Mouse (Mus musculus) E14TG2a.4 (cell line): ENCODE results near the gene Ypel1.
A peak's percentile ranks its signal among the peaks of the same experiment; 100 is the strongest.

ENCODE experiments used
- H3K27me3 ChIP-seq: 2 replicates; pipeline ENCODE4 v1.6.1; 2014; ENCODE audit warnings: low read length, control low read depth; ENCODE audit not compliant: insufficient read depth
- H3K36me3 ChIP-seq: 2 replicates; pipeline ENCODE4 v1.6.1; 2014; ENCODE audit warnings: low read length, control low read depth; ENCODE audit not compliant: insufficient read depth
- H3K4me1 ChIP-seq: replicated peaks from 2 replicates; pipeline ENCODE4 v1.6.1; 2014; ENCODE audit warnings: low read depth, low read length, control low read depth
- H3K4me3 ChIP-seq: replicated peaks from 2 replicates; pipeline ENCODE4 v1.5.1; 2014; ENCODE audit warnings: mild to moderate bottlenecking, low read length
- H3K9me3 ChIP-seq: 2 replicates; pipeline ENCODE4 v1.6.1; 2014; ENCODE audit warnings: low read length, control low read depth
- CTCF ChIP-seq: conservative IDR thresholded peaks from 2 replicates; pipeline ENCODE4 v1.5.1; 2014; ENCODE audit warnings: low read length
- NANOG ChIP-seq: IDR thresholded peaks from 2 replicates; pipeline ENCODE4 v1.6.1; 2014; ENCODE audit warnings: borderline replicate concordance, low read length, mixed read lengths
- POU5F1 ChIP-seq: IDR thresholded peaks from 2 replicates; pipeline ENCODE4 v1.6.1; 2014; ENCODE audit warnings: low read length, borderline replicate concordance

Gene Ypel1

GRCm38 (mm10) chr16:17110771-17111743, 41.6 kb downstream of the Ypel1 start, which contains the start of gene Ppil2:
TSS of gene Ppil2 (minus strand) at chr16:17111257.
- Histone ChIP-seq H3K4me1 (peaks cover 24% of the 10 kb centered on the region), H3K36me3 (peaks cover 73% of the 10 kb centered on the region), H3K9me3 (no peaks in the 10 kb centered on the region), H3K4me3 (peak within 1 kb of the TSS; percentile 92), H3K27me3 (no peaks in the 10 kb centered on the region)
- TF ChIP-seq CTCF (no peak), POU5F1 (no peak), NANOG (no peak)

DNA sequence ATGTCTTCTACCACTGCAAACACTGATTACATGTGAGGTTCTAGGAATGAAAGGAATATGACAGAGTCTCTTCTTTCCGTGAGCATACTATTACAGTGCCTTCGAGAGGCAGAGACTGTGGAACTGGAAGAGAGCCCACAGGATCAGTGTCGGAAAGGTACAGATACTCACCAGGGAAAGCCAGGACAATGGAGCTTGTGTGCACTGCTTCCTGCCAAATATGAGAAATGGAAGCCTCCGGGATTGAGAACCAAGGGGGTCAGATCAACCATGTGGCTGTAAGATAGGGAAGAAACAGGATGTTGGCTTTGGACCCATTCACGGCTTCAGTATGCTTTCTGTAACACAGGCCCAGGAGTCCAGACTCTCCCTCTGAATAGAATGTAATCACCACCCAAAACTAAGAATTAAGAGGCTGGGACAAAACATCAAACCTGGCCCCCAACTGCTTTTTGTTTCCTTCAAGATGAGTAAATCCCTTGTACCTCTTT, 47.9 kb downstream of the Ypel1 start:
- no peak overlapping the region for H3K4me3 ChIP-seq
- TF ChIP-seq POU5F1 (no peak), NANOG (no peak), CTCF (no peak)
- no peaks in the 10 kb centered on the region for H3K27me3 ChIP-seq
- no peaks in the 10 kb centered on the region for H3K9me3 ChIP-seq
- peaks cover 39% of the 10 kb centered on the region for H3K4me1 ChIP-seq
- peaks cover 96% of the 10 kb centered on the region for H3K36me3 ChIP-seq

DNA sequence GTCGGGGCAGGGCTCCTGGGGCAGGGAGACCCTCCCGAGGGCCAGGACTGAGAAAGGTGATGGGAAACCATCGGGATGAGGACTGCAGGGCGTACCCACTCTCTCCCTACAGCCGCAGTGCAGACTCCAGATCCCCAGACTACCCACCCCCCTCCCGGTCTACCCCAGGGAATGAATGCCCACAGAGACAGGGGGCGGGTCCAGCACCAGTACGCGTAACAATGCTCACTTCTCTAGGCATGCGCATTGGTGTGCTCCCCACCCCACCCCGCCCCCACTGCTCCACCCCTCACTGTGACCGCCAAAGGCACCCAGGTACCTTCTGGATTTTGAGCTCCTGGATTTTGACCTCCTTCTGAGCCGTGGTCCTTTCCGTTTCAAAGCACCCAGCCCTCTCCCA, 52.1 kb downstream of the Ypel1 start:
- TF ChIP-seq POU5F1 (no peak), NANOG (no peak), CTCF (no peak)
- peaks cover 69% of the 10 kb centered on the region for H3K4me1 ChIP-seq
- H3K4me3 ChIP-seq, result peak overlapping the region; percentile 85
- no peaks in the 10 kb centered on the region for H3K27me3 ChIP-seq
- H3K36me3 ChIP-seq, result peaks cover 69% of the 10 kb centered on the region
- no peaks in the 10 kb centered on the region for H3K9me3 ChIP-seq

GRCm38 (mm10) chr16:17124119-17124870, 54.8 kb downstream of the Ypel1 start:
- Histone ChIP-seq H3K4me3 (peak overlapping the region; percentile 85), H3K9me3 (no peaks in the 10 kb centered on the region), H3K36me3 (peaks cover 42% of the 10 kb centered on the region), H3K4me1 (peaks cover 56% of the 10 kb centered on the region), H3K27me3 (no peaks in the 10 kb centered on the region)
- no peak for TF ChIP-seq CTCF
- TF ChIP-seq NANOG, result no peak
- no peak for TF ChIP-seq POU5F1

GRCm38 (mm10) chr16:17124871-17125520, 55.5 kb downstream of the Ypel1 start, which contains the start of gene 2610318N02Rik:
TSS of gene 2610318N02Rik (minus strand) at chr16:17125167.
- Histone ChIP-seq H3K4me3 (peak within 1 kb of the TSS; percentile 85), H3K36me3 (peaks cover 42% of the 10 kb centered on the region), H3K4me1 (peaks cover 50% of the 10 kb centered on the region), H3K27me3 (no peaks in the 10 kb centered on the region), H3K9me3 (no peaks in the 10 kb centered on the region)
- TF ChIP-seq POU5F1, result no peak
- no peak for TF ChIP-seq CTCF
- no peak for TF ChIP-seq NANOG

DNA sequence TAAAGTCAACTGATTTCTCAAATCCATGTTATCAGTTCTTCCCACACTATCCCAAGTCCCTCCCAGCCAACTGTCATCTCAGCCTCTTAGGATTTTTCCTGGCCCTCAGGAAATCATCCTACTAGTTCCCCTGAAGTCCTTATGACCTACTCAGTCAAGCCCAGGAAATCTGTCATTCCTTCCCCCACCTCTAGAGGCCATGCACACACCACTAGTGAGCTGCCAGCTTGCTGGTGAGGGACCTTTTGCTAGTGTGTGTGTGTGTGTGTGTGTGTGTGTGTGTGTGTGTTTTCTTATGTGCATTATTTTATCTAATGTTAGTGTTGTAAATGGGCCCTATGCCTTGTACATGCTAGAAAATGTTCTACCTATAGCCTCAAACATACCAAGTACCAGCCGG, 57.8 kb downstream of the Ypel1 start:
- H3K4me1 ChIP-seq, result peaks cover 42% of the 10 kb centered on the region
- peak; percentile 69 for TF ChIP-seq CTCF
- no peak for TF ChIP-seq NANOG
- no peaks in the 10 kb centered on the region for H3K9me3 ChIP-seq
- peaks cover 14% of the 10 kb centered on the region for H3K27me3 ChIP-seq
- no peak overlapping the region for H3K4me3 ChIP-seq
- H3K36me3 ChIP-seq, result peaks cover 28% of the 10 kb centered on the region

GRCm38 (mm10) chr16:17131191-17132088, 61.9 kb downstream of the Ypel1 start:
- H3K9me3 ChIP-seq, result no peaks in the 10 kb centered on the region
- H3K4me1 ChIP-seq, result peaks cover 21% of the 10 kb centered on the region
- peak overlapping the region; percentile 97 for H3K4me3 ChIP-seq
- TF ChIP-seq NANOG (no peak), CTCF (peak; percentile 59; the same call in 1 of the 2 replicates)
- H3K36me3 ChIP-seq, result peaks cover 13% of the 10 kb centered on the region
- H3K27me3 ChIP-seq, result peaks cover 24% of the 10 kb centered on the region
